Mouse (Mus musculus) T-helper 1 cell (primary cell): Measurements from ENCODE around the gene Ncbp2.

Source experiments
- in situ Hi-C: fragments of 300-600 bp; cut with MboI, MseI; formaldehyde crosslinking; loops from one replicate; pipeline ENCODE4 v1.15.1; 2025; ENCODE audit warnings: high pct_unique_total_duplicates

The Ncbp2 gene

DNA sequence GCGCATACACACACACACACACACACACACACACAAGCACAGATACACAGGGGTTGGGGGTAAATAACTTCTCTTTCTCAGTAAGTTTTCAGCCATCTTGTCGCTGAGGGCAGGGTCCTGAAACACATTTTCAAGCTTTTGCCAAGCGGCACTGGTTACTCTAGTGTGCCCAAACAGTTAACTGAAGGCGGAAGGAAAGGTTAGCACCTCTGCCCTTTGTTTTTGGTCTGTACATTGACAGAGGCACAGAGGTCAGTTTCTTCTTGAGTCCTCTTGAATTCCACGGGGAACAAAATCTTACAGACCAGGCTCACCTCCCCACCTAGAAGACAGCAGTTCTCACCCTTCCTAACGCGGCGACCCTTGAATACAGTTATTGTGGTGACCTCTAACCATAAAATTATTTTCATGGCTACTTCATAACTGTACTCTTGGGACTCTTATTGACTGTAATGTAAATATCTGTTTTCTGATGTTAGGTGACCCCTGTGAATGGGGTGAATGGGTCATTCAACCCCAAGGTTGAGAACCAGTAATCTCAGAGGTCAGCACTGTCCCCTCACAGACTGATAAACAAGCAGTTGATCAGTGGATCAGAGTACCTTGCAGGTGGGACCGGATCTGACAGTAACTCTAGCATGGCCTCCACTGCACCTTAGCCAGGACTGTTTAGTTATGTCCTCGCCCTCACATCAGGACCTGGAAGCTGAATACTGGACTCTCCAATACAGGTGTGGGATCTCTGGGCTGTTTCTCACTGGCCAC is 60.4 kb downstream of the Ncbp2 start:
- in situ Hi-C loops, result no loop called here

DNA sequence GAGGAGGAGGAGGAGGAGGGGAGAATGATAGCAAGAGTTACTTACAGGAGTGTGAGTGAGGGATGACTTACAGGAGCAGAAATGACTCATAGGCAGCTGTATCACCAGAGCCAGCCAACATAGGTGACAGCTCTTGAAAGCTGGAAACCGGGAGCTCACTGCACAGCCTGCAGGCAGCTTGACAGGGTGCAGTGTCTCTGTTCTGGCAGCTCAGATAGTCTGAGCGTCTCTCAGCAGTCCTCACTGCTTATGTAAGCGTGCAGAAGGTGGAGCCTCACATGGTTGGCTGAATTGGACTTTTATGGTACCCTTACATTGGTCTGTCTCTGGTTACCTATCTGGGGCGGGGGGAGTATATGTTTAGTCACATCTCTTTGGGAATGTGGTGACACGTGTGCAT is 61.6 kb downstream of the Ncbp2 start:
- in situ Hi-C loops, result no loop called here

GRCm38 (mm10) chr16:32010330-32010729 is 62.0 kb downstream of the Ncbp2 start:
- in situ Hi-C loops, result no loop called here
